Mouse (Mus musculus): ENCODE results near the gene Chchd6.

DNA sequence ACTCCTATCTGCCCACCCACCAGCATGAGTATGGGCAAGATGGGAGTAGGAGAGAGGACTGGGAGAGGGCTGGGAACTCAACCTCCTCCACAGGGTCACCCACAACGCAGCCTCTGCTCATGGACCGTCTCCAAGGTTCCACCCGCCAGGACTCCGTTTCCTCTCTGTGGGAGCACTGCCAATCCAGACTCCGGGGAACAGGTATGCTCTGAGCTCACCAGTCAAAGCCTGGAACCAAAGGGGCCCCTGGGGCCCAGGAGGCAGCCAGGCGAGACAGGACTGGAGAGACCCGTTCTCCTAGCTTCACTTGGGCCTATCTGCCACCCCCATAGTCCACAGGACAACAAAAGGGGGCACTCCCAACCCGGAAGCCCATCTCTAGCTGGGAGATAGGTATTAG lies 242.4 kb downstream of the Chchd6 start:
- TF ChIP-seq CTCF (IDR thresholded peaks at IDR 0.05; ENCODE audit: control insufficient read depth, insufficient read depth, insufficient read length) (no peak), CEBPB (IDR thresholded peaks at IDR 0.05; ENCODE audit: low read depth) (no peak), USF1 (IDR thresholded peaks at IDR 0.05; ENCODE audit: low read depth) (no peak)

Data from C2C12 (cell line).